Mouse (Mus musculus) hindbrain, embryonic 15.5 days (tissue): ENCODE measurements around the gene Bmp8b. TPM values are rescaled to one million over a fixed set of nuclear protein-coding genes. Genes with fewer than 3 reads are reported as not detected.

Experiments
- ATAC-seq: fragments of 200-750 bp; cut with Nextera tagmentation; 2 replicates; pipeline ENCODE4 v1.8.0; 2017; ENCODE audit warnings: low read depth, moderate number of reproducible peaks, moderate TSS enrichment; ENCODE audit not compliant: low FRiP score
- H3K27ac ChIP-seq: fragments of 300-500 bp; sonication (generic); replicated peaks from 2 replicates; pipeline ENCODE4 v1.5.1; 2015; ENCODE audit warnings: mild to moderate bottlenecking, inconsistent platforms
- H3K27me3 ChIP-seq: fragments of 300-500 bp; sonication (generic); 2 replicates; pipeline ENCODE4 v1.6.1; 2015; ENCODE audit warnings: control low read depth, inconsistent platforms
- H3K36me3 ChIP-seq: fragments of 300-500 bp; sonication (generic); 2 replicates; pipeline ENCODE4 v1.6.1; 2015; ENCODE audit warnings: control low read depth, inconsistent platforms
- H3K4me1 ChIP-seq: fragments of 300-500 bp; sonication (generic); replicated peaks from 2 replicates; pipeline ENCODE4 v1.6.1; 2015; ENCODE audit warnings: control low read depth, inconsistent platforms
- H3K4me2 ChIP-seq: fragments of 300-500 bp; sonication (generic); 2 replicates; pipeline ENCODE4 v1.6.1; 2015; ENCODE audit warnings: moderate library complexity, mild to moderate bottlenecking, inconsistent platforms
- H3K4me3 ChIP-seq: fragments of 300-500 bp; sonication (generic); 2 replicates; pipeline ENCODE4 v1.5.1; 2015; ENCODE audit warnings: mild to moderate bottlenecking, inconsistent platforms
- H3K9ac ChIP-seq: fragments of 300-500 bp; sonication (generic); 2 replicates; pipeline ENCODE4 v1.6.1; 2015; ENCODE audit warnings: inconsistent platforms
- H3K9me3 ChIP-seq: fragments of 300-500 bp; sonication (generic); 2 replicates; pipeline ENCODE4 v1.6.1; 2016; ENCODE audit warnings: control low read depth, inconsistent platforms
- WGBS: fragments of 180-500 bp; shearing (Covaris S2); methylation state at CpG from one replicate; pipeline ENCODE4 v1.1.7; 2015; 5-methylcytosine and 5-hydroxymethylcytosine counted together
- polyA plus RNA-seq: library from polyadenylated mRNA; unstranded; fragments of >200 nt; fragmentation: Nextera tagmentation; extraction: Ambion mirVana; gene quantifications from 2 replicates; pipeline ENCODE4 v1.2.1, GENCODE M21; 2015

The Bmp8b gene
- 0.34 and 0.71 TPM in 2 replicates for polyA plus RNA-seq

GRCm38 (mm10) chr4:123104651-123105450 is at the start of gene Bmp8b:
Gene Bmp8b, plus strand, starts transcription at chr4:123105165.
- H3K9me3 ChIP-seq, result no peaks in the 10 kb centered on the region
- H3K4me3 ChIP-seq, result peak within 1 kb of the TSS; percentile 35
- peaks cover 11% of the 10 kb centered on the region for H3K4me1 ChIP-seq
- H3K27ac ChIP-seq, result no peak within 1 kb of the TSS
- 4% methylated on average over 75 of the region's 75 CpGs for WGBS
- H3K9ac ChIP-seq, result peak within 1 kb of the TSS; percentile 4; the same call in 1 of the 2 replicates
- peak within 1 kb of the TSS; percentile 56 for H3K4me2 ChIP-seq
- peaks cover 35% of the 10 kb centered on the region for H3K27me3 ChIP-seq
- H3K36me3 ChIP-seq, result no peaks in the 10 kb centered on the region
- ATAC-seq, result peak; percentile 17; the same call in 1 of the 2 replicates

GRCm38 (mm10) chr4:123056560-123057109 is 48.3 kb upstream of the Bmp8b start:
- no peak overlapping the region for H3K9ac ChIP-seq
- 95% methylated on average over 3 of the region's 3 CpGs for WGBS
- no peak for ATAC-seq
- H3K27me3 ChIP-seq, result no peaks in the 10 kb centered on the region
- no peak overlapping the region for H3K4me2 ChIP-seq
- H3K36me3 ChIP-seq, result peaks cover 45% of the 10 kb centered on the region
- H3K4me1 ChIP-seq, result peaks cover 13% of the 10 kb centered on the region; the same call in 1 of the 2 replicates
- H3K4me3 ChIP-seq, result no peak overlapping the region
- H3K27ac ChIP-seq, result no peak overlapping the region
- no peaks in the 10 kb centered on the region for H3K9me3 ChIP-seq

- Histone ChIP-seq H3K27me3 (no peaks in the 10 kb centered on the region), H3K27ac (no peak overlapping the region), H3K4me3 (no peak overlapping the region), H3K9me3 (no peaks in the 10 kb centered on the region), H3K4me1 (peaks cover 9% of the 10 kb centered on the region; the same call in 1 of the 2 replicates), H3K9ac (no peak overlapping the region), H3K36me3 (peaks cover 41% of the 10 kb centered on the region), H3K4me2 (no peak overlapping the region)
- ATAC-seq, result no peak
- 88% methylated on average over 1 of the region's 1 CpGs for WGBS
These were observed 47.0 kb upstream of the Bmp8b start for GRCm38 (mm10) chr4:123057957-123058356.

- no peaks in the 10 kb centered on the region for H3K9me3 ChIP-seq
- ATAC-seq, result peak; percentile 63
- no peak overlapping the region for H3K9ac ChIP-seq
These were observed 43.2 kb upstream of the Bmp8b start for GRCm38 (mm10) chr4:123061744-123062143.

GRCm38 (mm10) chr4:123068646-123069045 is 36.3 kb upstream of the Bmp8b start:
- Histone ChIP-seq H3K27me3 (no peaks in the 10 kb centered on the region), H3K36me3 (no peaks in the 10 kb centered on the region), H3K9ac (no peak overlapping the region), H3K4me1 (no peaks in the 10 kb centered on the region), H3K27ac (no peak overlapping the region), H3K4me3 (no peak overlapping the region), H3K9me3 (no peaks in the 10 kb centered on the region), H3K4me2 (no peak overlapping the region)
- 85% methylated on average over 6 of the region's 6 CpGs for WGBS
- ATAC-seq, result no peak

More at GRCm38 (mm10) chr4:123061744-123062143, 43.2 kb upstream of the Bmp8b start:
- Histone ChIP-seq H3K4me2 (no peak overlapping the region), H3K27me3 (no peaks in the 10 kb centered on the region), H3K4me1 (no peaks in the 10 kb centered on the region), H3K27ac (no peak overlapping the region), H3K4me3 (no peak overlapping the region), H3K36me3 (peaks cover 5% of the 10 kb centered on the region)
- 57% methylated on average over 5 of the region's 5 CpGs for WGBS

GRCm38 (mm10) chr4:123071266-123071966 is 33.5 kb upstream of the Bmp8b start:
- H3K4me3 ChIP-seq, result no peak overlapping the region
- H3K36me3 ChIP-seq, result no peaks in the 10 kb centered on the region
- no peaks in the 10 kb centered on the region for H3K27me3 ChIP-seq
- no peak overlapping the region for H3K9ac ChIP-seq
- H3K4me1 ChIP-seq, result no peaks in the 10 kb centered on the region
- WGBS, result 13% methylated on average over 13 of the region's 13 CpGs
- H3K4me2 ChIP-seq, result peak overlapping the region; percentile 29
- H3K9me3 ChIP-seq, result no peaks in the 10 kb centered on the region
- H3K27ac ChIP-seq, result no peak overlapping the region
- ATAC-seq, result no peak

- Histone ChIP-seq H3K9me3 (no peaks in the 10 kb centered on the region), H3K27me3 (no peaks in the 10 kb centered on the region), H3K4me2 (no peak overlapping the region), H3K9ac (no peak overlapping the region), H3K4me3 (no peak overlapping the region), H3K36me3 (no peaks in the 10 kb centered on the region), H3K4me1 (no peaks in the 10 kb centered on the region), H3K27ac (no peak overlapping the region)
- 47% methylated on average over 8 of the region's 8 CpGs for WGBS
- ATAC-seq, result no peak
These were observed 28.0 kb upstream of the Bmp8b start for GRCm38 (mm10) chr4:123076928-123077327.

GRCm38 (mm10) chr4:123078231-123078630 is 26.7 kb upstream of the Bmp8b start:
- no peak overlapping the region for H3K4me2 ChIP-seq
- 90% methylated on average over 4 of the region's 4 CpGs for WGBS
- ATAC-seq, result no peak

GRCm38 (mm10) chr4:123080791-123081190 is 24.2 kb upstream of the Bmp8b start:
- H3K4me1 ChIP-seq, result no peaks in the 10 kb centered on the region
- no peak overlapping the region for H3K9ac ChIP-seq
- no peak overlapping the region for H3K4me2 ChIP-seq
- H3K9me3 ChIP-seq, result no peaks in the 10 kb centered on the region
- H3K4me3 ChIP-seq, result no peak overlapping the region
- H3K27me3 ChIP-seq, result no peaks in the 10 kb centered on the region
- H3K36me3 ChIP-seq, result no peaks in the 10 kb centered on the region
- WGBS, result 31% methylated on average over 13 of the region's 13 CpGs
- H3K27ac ChIP-seq, result no peak overlapping the region
- ATAC-seq, result no peak

More at GRCm38 (mm10) chr4:123078231-123078630, 26.7 kb upstream of the Bmp8b start:
- no peak overlapping the region for H3K27ac ChIP-seq
- no peaks in the 10 kb centered on the region for H3K27me3 ChIP-seq
- H3K9ac ChIP-seq, result no peak overlapping the region
- no peaks in the 10 kb centered on the region for H3K4me1 ChIP-seq
- H3K9me3 ChIP-seq, result no peaks in the 10 kb centered on the region
- H3K36me3 ChIP-seq, result no peaks in the 10 kb centered on the region
- H3K4me3 ChIP-seq, result no peak overlapping the region

GRCm38 (mm10) chr4:123082283-123083163 is 22.4 kb upstream of the Bmp8b start:
- H3K9me3 ChIP-seq, result no peaks in the 10 kb centered on the region
- no peak overlapping the region for H3K4me2 ChIP-seq
- 75% methylated on average over 20 of the region's 20 CpGs for WGBS
- H3K27me3 ChIP-seq, result no peaks in the 10 kb centered on the region
- H3K27ac ChIP-seq, result no peak overlapping the region
- H3K4me3 ChIP-seq, result no peak overlapping the region
- no peak overlapping the region for H3K9ac ChIP-seq
- ATAC-seq, result peak; percentile 66; the same call in 1 of the 2 replicates
- H3K36me3 ChIP-seq, result no peaks in the 10 kb centered on the region
- no peaks in the 10 kb centered on the region for H3K4me1 ChIP-seq

- Histone ChIP-seq H3K4me2 (no peak overlapping the region), H3K4me1 (no peaks in the 10 kb centered on the region), H3K9me3 (no peaks in the 10 kb centered on the region), H3K9ac (no peak overlapping the region), H3K4me3 (no peak overlapping the region), H3K36me3 (no peaks in the 10 kb centered on the region), H3K27me3 (no peaks in the 10 kb centered on the region), H3K27ac (no peak overlapping the region)
- ATAC-seq, result no peak
- 69% methylated on average over 13 of the region's 13 CpGs for WGBS
These were observed 21.6 kb upstream of the Bmp8b start for GRCm38 (mm10) chr4:123083323-123083902.
